Mouse (Mus musculus): ENCODE data around the gene Camta2.

Camta2 gene

DNA sequence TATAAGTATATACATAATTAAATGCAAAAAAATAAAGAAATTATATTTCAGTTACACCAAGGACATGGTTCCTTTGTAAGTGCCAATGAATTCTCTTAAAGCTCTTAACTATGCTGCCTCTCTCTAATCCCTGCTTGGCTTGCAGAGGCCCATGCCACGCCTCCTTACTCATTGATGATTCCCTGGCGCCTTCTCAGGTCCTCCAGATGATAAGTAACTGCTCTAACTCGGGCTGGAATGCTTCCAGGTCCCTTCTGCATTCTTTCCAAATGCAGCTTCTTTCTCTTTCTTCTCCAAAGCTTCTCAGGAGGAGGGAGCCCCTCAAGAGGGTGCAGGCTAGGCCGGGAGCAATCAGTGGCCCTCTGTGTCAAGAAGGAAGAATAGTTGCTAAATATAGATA, 1.7 kb upstream of the Camta2 start:
- DNase-seq: no peak

DNA sequence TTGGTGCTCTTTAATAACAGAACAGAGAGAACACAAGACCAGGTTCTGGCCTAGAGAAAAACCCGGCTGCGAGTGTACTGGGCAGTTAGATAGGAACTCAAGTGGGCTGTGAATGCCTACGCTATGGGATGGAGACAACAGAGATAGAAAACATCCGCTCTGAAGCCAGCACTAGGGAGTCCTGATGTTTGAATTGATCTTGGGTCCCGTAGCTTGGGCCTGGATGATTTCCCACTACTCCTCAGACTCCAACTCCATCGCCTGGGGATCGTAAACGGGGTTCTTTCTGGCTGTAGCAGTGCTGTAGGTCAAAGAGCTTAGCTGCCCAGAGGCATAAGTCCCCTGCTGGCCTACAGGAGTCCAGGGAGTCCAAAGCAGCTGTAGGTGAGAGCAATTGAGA, 467 bp upstream of the Camta2 start:
- DNase-seq: no peak

DNA sequence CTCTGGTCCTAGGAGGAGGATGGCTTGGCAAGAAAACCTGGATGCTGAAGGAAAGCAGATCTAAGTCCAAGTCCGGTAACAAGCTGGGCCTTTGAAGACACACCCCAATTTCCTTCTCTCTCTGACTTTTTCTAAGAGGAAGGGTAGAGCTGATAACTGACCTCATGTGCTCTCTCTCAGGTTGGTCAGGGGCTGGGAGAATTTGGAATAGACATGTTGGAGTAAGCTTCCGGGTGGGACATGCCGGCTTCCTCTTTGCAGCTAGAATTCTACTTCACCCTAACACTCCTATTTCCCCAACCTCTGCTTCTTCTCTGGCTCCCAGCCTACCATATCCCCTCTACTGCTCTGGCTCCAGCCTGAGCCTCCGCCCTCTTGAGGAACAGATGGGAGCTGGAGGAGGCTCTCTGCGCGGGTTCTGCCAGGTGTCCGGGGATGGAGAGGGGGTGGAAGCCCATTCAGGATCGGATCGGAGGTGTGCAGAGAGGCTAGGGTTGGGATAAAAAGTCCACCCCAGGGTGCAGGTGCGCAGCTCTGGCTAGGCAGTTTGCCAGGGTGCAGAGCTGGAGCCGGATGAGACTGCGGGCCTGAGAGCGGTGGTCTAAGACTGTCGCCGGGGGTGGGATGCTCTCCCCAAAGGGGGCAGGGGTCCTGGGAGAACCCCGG, 871 bp downstream of the Camta2 start:
- DNase-seq: peak; percentile 39

DNA sequence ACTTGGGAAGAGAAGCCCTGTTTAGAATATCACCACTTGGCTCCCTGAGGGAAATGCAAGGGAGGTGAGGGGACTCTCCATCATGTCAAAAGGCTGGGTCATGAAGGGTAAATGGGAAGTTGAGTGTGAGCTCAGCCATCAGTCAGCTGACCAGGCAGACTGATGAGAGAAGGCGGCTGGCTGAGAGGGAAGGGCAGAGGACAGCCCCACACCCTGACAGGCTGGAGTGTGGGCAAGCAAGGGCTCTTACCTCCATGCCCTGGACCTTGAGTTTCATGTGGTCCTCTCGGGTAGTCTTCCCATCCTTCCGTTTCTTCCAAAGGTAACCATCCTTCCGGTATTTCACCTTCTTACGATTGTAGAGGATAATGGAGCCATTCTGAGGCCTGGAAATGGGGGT, 4.3 kb downstream of the Camta2 start:
- DNase-seq: no peak

DNA sequence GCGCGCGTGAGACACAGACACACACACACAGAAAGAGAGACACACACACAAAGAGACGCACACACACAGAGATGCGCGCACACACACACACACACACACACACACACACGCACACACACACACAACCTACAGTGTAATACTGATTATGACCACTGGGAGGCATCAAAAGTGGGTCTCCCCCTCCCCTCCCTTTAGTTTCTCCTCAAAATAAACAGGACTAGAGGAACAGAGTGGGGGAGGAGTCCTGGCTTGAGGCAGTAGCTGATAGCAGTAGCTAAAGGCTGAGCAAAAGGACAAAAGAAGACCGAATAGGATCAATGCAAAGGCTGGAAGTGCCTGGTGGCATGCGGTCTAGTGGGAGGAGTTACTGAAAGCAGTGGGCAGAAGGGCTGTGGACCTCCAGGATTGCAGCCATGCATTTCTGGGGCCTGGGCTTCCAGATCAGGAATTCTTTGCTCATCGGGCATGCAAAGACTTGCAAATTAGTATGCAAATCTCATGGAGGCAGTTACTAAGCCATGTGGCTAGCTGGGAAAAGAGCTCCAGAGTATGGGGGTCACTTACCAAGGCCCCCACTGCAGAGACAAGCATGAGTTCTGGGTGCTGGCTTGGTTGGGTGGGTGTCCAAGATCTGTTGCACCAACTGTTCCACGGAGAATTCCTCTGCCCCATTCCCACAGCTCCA, 5.9 kb downstream of the Camta2 start:
- DNase-seq: no peak

DNA sequence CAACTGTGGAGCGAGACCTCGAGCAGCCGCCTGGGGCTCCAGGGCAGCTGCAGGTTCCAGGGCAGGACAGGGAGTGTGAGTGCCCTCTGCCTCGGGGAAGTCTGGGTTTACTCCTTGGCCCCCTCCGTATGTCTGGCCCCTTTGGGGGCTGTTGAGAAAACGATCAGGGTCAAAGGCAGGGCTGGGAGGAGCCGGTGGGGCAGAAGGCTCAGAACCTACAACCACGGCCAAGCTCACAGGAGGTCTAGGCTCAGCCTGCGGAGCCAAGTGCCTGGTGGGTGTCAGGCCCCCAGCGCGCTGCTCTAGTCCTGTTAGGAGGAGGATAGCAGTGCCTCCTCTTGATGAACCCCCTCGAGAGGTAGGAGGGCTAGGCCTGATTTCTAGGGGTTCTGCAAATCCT, 6.7 kb downstream of the Camta2 start:
- no peak for DNase-seq

DNA sequence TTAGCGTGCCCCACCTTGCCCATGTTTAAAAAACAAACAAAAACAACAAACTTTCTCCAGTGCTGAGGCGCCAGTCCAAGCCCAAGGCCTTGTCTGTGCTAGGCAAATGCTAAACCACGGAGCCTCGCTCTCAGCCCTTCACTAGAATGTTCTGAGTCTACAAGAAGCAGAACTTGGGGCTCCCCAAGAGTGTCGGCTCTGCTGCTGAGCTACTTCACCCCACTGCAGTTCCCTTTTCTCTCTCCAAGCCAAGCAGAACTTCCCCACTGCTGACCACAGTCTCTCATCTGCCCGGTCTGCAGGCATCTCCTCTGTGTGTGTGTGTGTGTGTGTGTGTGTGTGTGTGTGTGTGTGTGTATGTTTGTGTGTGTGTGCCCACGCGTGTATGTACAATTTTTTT, 8.0 kb downstream of the Camta2 start:
- DNase-seq: peak; percentile 22

DNA sequence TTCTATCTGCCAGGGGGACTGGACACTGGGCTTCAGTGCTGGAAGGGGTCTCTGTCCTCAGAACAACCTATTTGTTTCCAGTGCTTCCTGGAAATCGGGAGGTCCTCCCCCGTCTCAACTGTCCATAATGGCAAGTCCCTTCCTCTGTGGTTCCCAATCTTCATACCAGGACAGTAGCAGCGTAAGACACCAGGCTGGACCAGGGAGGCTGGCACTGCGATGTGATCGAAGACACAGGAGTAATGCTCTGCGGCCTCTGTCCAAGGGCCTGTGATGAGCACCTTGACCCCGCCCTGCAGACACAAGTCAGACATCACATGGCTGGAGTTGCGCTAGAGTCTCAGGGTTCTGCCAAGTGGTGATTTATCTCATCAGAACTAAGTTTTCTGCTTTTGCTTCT, 8.5 kb downstream of the Camta2 start:
- no peak for DNase-seq

DNA sequence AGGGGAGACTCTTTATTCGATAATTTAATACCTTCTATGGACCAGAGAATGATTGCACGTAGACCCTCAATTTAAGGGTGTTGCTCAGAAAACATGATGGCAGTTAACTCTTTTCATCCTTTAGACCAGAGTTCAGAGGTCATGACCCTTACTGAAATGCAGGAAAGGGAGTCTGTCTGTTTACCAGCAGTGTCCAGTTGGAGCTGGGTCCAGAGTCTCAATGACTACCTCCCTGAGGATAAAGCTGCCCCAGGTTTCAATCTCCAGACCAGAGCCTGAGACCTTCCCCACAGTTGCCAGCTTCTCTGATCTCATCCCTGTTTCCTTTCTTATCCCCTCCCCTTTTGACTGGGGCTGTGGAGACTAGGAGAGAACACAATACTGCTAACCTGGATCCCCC, 9.3 kb downstream of the Camta2 start:
- DNase-seq: no peak

DNA sequence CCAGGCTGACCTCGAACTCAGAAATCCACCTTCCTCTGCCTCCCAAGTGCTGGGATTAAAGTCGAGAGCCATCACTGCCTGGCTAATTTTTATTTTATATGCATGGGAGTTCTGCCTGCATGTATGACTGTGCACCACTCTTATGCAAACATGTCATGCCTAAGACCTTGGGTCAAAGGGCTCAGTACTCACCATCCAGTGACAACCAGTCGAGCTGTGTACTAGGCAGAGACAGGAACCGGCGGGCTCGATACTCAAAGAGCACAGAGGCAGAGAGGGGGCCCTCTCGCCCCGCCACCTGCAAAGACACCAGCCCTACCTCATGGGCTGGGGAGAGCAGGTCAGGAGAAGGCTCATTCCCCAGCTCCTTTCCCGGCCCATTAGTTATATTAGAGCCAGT, 9.8 kb downstream of the Camta2 start:
- DNase-seq: no peak

DNA sequence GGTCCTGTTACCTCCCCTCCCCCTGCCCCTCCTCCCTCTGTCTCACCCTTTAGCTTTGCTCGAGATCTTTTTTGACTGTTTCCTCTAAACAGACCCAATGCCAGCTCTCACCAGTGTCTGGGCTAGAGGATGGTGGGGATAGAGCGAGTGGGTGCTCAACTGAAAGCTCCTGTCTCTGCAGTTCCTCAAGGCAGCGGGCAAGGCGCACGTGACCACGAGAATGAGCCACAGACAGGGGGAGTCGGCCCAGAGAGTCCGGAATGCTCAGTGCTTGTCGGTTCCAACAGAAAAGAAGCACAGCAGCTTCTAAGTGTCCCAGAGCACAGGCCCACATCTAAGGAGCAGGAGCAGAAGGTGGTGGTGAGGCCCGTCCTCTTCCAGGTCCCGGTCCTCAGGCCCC, 13.4 kb downstream of the Camta2 start:
- DNase-seq: no peak

DNA sequence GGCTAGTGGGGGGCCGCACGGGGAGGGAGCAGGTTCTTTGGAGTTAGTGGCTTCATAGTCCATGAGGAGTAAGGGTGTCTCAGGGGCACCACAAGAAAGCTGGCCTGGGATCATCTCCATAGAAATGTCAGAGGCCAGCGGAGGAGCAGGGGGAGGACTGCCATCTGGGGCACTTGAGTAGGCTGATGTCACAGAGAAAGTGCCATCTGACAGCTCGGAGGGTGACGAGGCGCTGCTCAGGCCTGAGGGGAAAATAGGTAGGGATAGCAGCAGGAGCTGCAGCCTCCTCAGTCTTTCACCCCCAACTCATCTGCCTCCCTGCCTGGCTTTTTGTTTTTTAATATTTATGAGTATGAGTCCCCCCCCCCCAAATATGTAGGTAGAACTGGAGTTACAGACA, 13.9 kb downstream of the Camta2 start:
- no peak for DNase-seq

DNA sequence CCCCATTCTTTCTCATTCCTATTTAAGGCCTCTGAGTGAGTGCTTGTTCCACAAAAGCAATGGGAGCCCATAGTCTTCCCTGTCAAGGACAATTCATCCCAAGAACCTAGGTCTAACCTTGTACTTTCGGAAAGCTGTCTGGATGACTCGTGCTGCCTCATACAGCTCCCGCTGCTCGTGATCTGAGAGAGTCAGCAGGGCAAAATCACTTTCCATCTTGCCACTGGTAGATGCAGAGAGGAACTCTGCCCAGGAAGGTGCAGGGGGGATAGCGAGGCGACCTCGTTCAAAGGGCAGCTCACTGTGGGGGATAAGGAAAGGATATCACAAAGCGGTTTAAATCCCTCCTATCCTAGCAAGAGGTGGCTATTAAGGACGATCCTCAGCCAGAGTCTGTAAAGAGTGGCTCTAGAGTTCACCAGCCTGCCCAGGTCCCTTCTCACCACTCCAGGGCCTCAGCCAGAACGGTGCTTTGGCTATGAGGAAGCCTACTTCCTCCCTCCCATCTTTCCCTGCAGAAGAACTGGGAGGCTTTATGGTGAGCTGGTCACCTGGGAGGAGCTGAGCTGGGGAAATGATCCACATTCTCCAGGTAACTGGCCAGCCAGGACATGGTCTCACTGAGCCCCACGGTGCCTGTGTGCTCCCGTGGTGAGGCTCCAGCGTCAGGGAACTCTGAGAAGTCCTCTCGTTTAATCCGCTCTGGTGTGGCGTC, 16.4 kb downstream of the Camta2 start:
- DNase-seq: no peak

DNA sequence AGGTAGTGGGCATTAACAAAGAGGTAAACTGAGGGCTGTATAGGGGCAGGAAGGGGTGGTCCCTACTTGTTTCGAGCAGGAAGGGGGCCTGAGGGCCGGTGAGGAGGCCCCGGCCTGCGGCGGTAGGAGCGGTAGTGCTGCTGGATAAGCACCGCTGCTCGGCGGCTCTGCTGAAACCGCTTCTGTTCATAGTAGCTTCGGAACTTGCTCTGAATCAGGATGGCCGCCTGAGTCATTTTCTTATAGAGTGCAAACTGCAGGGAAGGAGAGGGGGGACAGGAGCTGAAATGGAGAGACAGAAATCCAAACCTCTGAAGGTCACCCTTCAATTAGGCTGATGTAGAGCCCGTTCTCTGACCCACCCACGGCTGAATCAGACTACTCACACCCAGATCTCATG, 17.4 kb downstream of the Camta2 start:
- DNase-seq: no peak

DNA sequence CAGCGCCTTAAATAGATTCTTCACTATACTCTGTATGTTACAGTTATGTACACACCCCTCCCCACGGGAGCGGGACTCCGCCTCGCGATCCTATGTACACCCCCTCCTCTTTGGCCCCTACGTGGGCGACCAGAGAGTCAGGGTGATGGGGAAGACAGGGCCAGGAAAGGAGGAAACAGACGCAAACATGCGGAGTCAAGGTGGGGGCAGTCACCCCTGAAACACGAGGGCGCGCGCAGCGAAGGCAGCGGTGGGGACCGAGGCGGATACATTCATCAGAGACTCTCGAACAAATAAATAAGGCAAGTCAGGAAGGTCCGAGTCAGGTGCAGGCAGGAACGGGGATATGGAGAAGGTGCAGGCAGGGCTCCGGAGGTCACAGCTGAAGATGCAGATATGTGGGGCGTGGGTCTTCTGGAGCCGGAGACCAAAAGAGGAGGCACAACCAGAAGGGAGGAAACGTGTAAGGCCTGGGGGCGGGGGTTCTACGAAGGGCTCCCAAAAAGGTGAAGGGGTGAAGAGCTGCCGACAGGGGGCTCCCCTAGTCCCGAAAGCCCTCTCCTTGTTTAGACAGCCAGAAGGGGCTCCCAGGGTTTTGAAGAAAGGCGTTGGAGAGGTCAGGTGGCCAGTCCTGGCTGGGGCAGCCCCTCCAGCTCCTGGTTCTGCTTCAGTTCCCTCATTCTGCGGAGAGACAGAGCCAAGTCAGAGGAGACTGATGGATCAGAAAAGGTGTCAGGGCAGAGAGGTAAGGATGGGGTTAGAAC, 18.1 kb downstream of the Camta2 start:
- DNase-seq: peak; percentile 84

DNA sequence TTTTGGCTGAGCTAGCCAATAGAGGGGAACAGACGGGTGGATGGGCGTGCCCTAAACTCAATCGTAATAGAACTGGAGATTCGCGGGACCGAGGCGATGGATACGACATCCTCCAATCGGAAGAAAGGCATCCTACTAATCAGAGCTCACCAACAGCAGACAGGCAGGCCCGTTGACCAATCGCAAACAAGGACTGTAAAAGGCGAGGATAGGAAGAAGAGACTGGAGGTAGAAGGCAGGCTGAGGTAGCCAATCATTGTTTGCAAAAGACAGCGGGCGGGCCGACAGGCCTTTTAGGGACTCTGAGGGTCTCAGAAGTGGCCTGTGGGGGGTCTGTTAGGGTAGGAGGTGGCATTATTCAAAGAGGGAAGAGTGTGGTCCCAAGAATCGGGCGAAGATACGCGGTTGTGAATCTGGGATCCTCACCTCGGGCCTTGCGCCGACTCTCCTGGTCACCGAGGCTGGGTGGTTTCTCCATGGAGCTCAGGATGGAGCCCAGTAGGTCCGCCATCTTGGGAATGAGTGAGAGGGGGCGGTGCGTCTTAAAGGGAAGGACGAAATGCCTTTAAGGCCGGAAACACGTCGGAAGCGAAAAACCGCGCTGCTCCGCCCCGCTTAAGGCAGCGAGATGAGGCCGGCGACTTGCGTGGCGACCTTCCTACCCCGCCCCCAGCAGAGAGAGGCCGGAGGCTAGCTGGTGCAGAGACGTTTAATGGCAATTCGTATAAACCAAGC, 19.0 kb downstream of the Camta2 start, which contains the start of gene Spag7:
TSS of gene Spag7 (minus strand) at position 646 of the 735 bp plus-strand sequence.
- DNase-seq: peak; percentile 95

DNA sequence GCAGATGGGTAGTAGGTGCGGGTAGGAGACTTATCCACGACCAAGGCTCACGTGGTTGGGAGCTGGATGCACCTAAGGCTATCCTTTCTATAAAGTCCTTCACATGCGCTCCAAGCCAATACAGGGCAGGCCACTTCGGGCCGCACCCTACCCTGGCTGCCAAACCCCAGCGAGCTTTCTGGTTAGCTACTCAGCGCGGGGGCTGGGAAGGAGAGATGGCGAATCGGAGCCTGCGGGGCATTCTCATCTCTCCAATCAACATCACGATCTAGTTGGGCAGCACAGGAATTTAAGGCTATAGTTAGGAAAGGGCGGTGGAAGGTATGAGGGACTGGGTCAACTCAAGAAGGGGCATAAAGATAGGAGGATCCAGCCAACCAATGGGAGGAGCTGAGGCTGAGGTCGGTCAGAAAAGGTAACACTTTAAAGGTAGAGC, 19.6 kb downstream of the Camta2 start:
- peak; percentile 82 for DNase-seq

DNA sequence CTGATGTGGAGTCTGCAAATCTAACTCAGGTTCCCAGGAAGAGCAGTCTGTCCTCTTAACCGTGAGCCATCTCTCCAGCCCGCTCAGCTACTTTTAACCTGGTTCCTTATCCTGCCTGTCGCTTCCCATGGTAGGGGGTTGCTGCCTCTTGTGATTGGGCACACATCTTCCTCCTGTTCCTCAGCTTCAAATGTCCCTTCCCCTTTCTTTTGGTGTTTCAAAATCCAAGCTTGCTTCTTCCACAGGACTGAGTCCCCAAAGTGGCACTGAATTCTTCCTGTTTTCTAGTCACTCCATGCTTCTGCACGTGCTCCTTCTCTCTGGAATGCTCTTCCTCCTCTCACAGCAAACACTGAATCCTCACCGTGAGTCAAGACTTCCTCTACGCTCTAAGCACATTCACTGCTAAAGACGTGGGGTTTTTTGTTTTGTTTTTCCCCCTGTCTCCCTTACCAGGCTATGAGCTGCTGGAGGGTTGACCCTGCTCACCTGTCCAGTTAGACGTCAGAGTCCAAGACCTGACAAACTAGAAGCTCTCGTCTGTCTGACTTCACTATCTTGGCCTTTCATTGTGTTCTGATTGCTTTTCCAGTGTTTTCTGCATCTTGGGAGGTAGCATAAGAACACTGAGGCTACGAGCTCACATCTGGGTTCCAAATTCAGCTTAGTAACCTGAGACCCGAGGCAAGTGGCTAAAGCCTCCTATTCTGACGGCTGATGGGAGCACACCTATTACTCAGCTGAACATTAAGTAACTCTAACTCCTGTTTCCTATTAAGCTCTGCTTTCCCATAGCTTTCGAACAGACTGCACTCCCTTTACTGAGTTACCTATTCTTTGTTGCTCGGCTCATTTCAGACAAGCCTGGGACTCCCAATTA, 20.4 kb downstream of the Camta2 start:
- no peak for DNase-seq

DNA sequence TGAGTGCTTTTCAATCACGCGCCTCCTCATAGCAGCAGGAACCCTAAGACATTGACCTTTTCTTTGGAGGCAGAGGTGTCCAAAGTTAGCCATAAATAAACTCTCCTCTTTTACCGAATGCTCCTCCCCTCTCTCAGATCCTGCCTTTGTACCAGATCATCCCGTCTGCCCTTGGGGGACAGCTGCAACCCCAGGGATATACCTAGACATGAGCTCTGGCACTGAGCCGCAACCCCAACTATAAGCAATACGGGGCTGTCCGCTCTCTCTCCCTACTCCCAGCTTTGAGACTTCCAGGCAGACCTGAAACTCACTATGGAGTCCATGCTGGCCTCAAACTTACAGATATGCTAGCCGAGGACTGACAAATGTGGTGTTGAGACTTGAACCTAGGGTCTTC, 21.2 kb downstream of the Camta2 start:
- DNase-seq: no peak

DNA sequence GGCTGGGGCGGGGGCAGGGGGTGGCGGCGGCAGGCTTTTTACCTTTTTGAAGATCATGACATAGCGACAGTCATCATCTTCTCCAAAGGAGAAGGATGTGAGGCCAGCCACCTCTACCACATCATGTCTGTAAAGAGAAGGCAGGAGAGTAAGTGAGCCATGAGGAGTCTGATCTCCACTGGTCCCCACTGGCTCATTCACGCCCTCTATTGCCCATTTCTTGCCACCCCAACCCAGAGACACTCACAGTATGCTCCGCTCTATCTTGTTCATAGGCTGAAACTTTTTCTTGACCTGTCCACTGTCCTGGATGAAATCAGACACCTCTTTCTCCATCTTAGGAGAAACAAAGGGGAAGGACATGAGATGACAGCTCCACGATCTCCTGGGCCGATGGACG, 23.2 kb downstream of the Camta2 start:
- DNase-seq: no peak

DNA sequence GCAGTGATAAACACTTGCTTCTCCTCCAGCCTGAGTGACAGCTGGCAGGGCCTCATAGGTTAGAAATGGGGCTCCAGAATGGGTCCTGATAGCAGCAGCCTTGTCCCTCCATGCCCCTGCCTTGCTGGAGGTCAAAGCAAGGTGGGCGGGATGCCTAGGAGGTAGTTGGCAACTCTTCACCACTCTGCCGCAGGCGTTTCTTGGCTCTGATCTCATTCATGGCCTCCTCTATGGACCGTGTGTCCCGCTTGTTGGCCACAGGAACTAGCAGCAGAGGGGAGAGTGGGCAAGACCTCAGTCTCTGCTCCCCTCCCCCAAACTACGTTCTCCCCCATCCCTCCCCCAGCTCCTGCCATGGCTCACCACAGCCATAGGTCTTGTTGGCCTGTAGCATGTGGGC, 23.9 kb downstream of the Camta2 start:
- no peak for DNase-seq

DNA sequence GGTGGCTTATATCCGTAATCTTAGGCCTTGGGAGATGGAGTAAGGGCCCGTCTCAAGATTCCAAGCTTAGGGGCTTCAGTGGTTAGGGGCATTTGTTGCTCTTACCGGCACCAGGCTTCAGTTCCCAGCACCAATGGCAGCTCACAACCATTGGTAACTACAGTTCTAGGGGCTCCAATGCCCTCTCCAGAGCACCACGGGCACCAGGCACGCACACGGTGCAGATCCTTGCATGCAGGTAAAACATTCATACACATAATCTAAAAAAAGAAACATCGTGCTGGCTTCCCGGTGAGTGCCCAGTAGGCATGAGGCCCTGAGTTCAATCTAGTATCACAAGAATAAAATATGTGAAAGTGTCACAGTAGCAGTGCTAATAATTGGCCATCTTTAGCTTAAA, 24.8 kb downstream of the Camta2 start:
- no peak for DNase-seq
